ENCODE assay signal across 8 mouse cellular contexts in genomic region chr13:111977769-111978674, GRCm38 (mm10).
A peak's percentile ranks its signal among the peaks of the same experiment; 100 is the strongest.
DNase-seq lines count a peak whose midpoint lies in the region; ATAC-seq and TF ChIP-seq lines count a peak whose summit lies in the region.

No protein-coding gene starts in this region.

- no peak for DNase-seq in kidney, adult 11 months
- DNase-seq in c-Kit-positive CD71-negative TER-119-negative erythroid progenitor cells, embryonic 14.5 days (ENCODE audit: low read depth), result peak; percentile 40
- DNase-seq in liver, postnatal 0 days, result peak; percentile 51
- peak; percentile 76 for DNase-seq in thymus, adult 2 months
- DNase-seq in adrenal gland, adult 2 months, result no peak
- no peak for DNase-seq in gastrocnemius, adult 8-10 months (ENCODE audit: low spot score in 2 of 2)
- DNase-seq in ovary, postnatal 14 days (ENCODE audit: low spot score), result no peak

- no peaks in the 10 kb centered on the region for H3K9me3 ChIP-seq in kidney, embryonic 15.5 days (replicated peaks)
- H3K9me3 ChIP-seq in liver, postnatal 0 days (ENCODE audit: low read length), result no peaks in the 10 kb centered on the region

- TF ChIP-seq POLR2A in thymus, adult 2 months (IDR thresholded peaks at IDR 0.05; ENCODE audit: control insufficient read depth, extremely low read depth, insufficient read depth, low read length, poor library complexity), result peak; percentile 92

- TF ChIP-seq CTCF in liver, postnatal 0 days (IDR thresholded peaks at IDR 0.05; ENCODE audit: low read depth), result no peak
- TF ChIP-seq CTCF in thymus, adult 2 months (IDR thresholded peaks at IDR 0.05; ENCODE audit: borderline replicate concordance, control insufficient read depth, extremely low read depth, insufficient read depth, low read length, poor library complexity), result peak; percentile 56; the same call in 1 of the 2 replicates

- H3K36me3 ChIP-seq in kidney, embryonic 15.5 days, result no peaks in the 10 kb centered on the region
- no peaks in the 10 kb centered on the region for H3K36me3 ChIP-seq in liver, postnatal 0 days (replicated peaks; ENCODE audit: insufficient read depth, low read length)
- no peaks in the 10 kb centered on the region for H3K36me3 ChIP-seq in thymus, adult 2 months (ENCODE audit: control insufficient read depth, insufficient read depth, low read length)

- H3K9ac ChIP-seq in kidney, embryonic 15.5 days, result no peak overlapping the region
- no peak overlapping the region for H3K9ac ChIP-seq in liver, postnatal 0 days (replicated peaks)

- no peak for TF ChIP-seq EP300 in liver, postnatal 0 days (IDR thresholded peaks at IDR 0.05; ENCODE audit: low read depth)

- 71% methylated on average over 31 of the region's 31 CpGs for WGBS in kidney, embryonic 15.5 days
- 67% methylated on average over 31 of the region's 31 CpGs for WGBS in liver, postnatal 0 days (ENCODE audit: insufficient replicate concordance)
- WGBS in thymus, adult 2 months, result 43% methylated on average over 31 of the region's 31 CpGs

- no peak for ATAC-seq in kidney, embryonic 15.5 days (replicated peaks; ENCODE audit: low FRiP score)
- peak; percentile 38; the same call in 1 of the 2 replicates for ATAC-seq in liver, postnatal 0 days

- H3K4me2 ChIP-seq in kidney, embryonic 15.5 days, result 0 out of 2 replicates have a peak overlapping the region, but pooled peaks have one; percentile 1
- peak overlapping the region; percentile 33; the same call in 1 of the 2 replicates for H3K4me2 ChIP-seq in liver, postnatal 0 days (ENCODE audit: low read depth, low read length)

- H3K4me3 ChIP-seq in kidney, embryonic 15.5 days (replicated peaks), result no peak overlapping the region
- 0 out of 2 replicates have a peak overlapping the region, but pooled peaks have one; percentile 2 for H3K4me3 ChIP-seq in liver, postnatal 0 days (ENCODE audit: low read depth, low read length)
- peak overlapping the region; percentile 41 for H3K4me3 ChIP-seq in thymus, adult 2 months (ENCODE audit: control insufficient read depth, insufficient read depth, low read length)

- H3K27me3 ChIP-seq in kidney, embryonic 15.5 days, result no peaks in the 10 kb centered on the region
- H3K27me3 ChIP-seq in liver, postnatal 0 days (ENCODE audit: insufficient read depth, low read length), result no peaks in the 10 kb centered on the region
- no peaks in the 10 kb centered on the region for H3K27me3 ChIP-seq in thymus, adult 2 months (ENCODE audit: control insufficient read depth, insufficient read depth, low read length)

- peaks cover 40% of the 10 kb centered on the region for H3K4me1 ChIP-seq in kidney, embryonic 15.5 days
- peaks cover 12% of the 10 kb centered on the region for H3K4me1 ChIP-seq in liver, postnatal 0 days (ENCODE audit: insufficient read depth)
- peaks cover 36% of the 10 kb centered on the region for H3K4me1 ChIP-seq in thymus, adult 2 months (replicated peaks; ENCODE audit: control insufficient read depth, insufficient read depth, low read length)

- H3K27ac ChIP-seq in kidney, embryonic 15.5 days, result peak overlapping the region; percentile 81
- peak overlapping the region; percentile 39; the same call in 1 of the 2 replicates for H3K27ac ChIP-seq in liver, postnatal 0 days (ENCODE audit: low read depth)
- peak overlapping the region; percentile 95 for H3K27ac ChIP-seq in thymus, adult 2 months (ENCODE audit: control insufficient read depth, insufficient read depth, low read length)

Comparison
In these comparisons a context has a peak if more than half of its experiments do, and no peak if none do; other contexts are left out.
1. H3K27ac ChIP-seq: peak in every context shown above with its lines; median percentile 95 in thymus, adult 2 months; 81 in kidney, embryonic 15.5 days; 39 in liver, postnatal 0 days.
2. DNase-seq: peak in c-Kit-positive CD71-negative TER-119-negative erythroid progenitor cells, embryonic 14.5 days (single experiment), liver, postnatal 0 days (single experiment) and thymus, adult 2 months (single experiment); none in kidney, adult 11 months (single experiment), adrenal gland, adult 2 months (single experiment), gastrocnemius, adult 8-10 months (0 of 2) and ovary, postnatal 14 days (single experiment).